Comparison of ENCODE assay signal across 39 mouse cellular contexts in genomic region chr16:58635866-58636265, GRCm38 (mm10). TPM values are rescaled to one million over a fixed set of nuclear protein-coding genes. Genes with fewer than 3 reads are reported as not detected.
"Had no signal": no experiment of that assay in that cellular context is flagged by ENCODE, and none has a peak within 500 bp of the region (broad histone marks: within the 10 kb centered on the region; RNA-seq: fewer than 3 reads in every experiment).

No protein-coding gene starts in this region.

- H3K9me3 ChIP-seq: heart, embryonic 13.5 days; heart, embryonic 15.5 days; intestine, embryonic 15.5 days; limb, embryonic 10.5 days; limb, embryonic 12.5 days; liver, embryonic 13.5 days; liver, embryonic 15.5 days had no signal

- H3K4me1 ChIP-seq: heart, embryonic 15.5 days; intestine, embryonic 15.5 days had no signal

- DNase-seq: gastrocnemius, postnatal 14 days; gastrocnemius, postnatal 36 days; heart, adult 18-20 months; kidney, adult 18-20 months; kidney, adult 8-10 months; kidney, postnatal 10 days; kidney, postnatal 25 days; kidney, postnatal 4 days; liver; liver, embryonic 13.5 days had no signal

- H3K4me3 ChIP-seq: heart, embryonic 13.5 days; heart, embryonic 15.5 days; intestine, embryonic 15.5 days; layer of hippocampus, adult 2 months; limb, embryonic 10.5 days; limb, embryonic 12.5 days; liver, embryonic 13.5 days; liver, embryonic 15.5 days had no signal

- H3K9ac ChIP-seq: heart, embryonic 13.5 days; heart, embryonic 15.5 days; hindbrain, embryonic 14.5 days; intestine, embryonic 15.5 days; limb, embryonic 12.5 days; liver, embryonic 13.5 days; liver, embryonic 15.5 days had no signal

- H3K27me3 ChIP-seq: heart, embryonic 13.5 days; heart, embryonic 15.5 days; intestine, embryonic 15.5 days; limb, embryonic 12.5 days; liver, embryonic 13.5 days; liver, embryonic 15.5 days had no signal

- H3K36me3 ChIP-seq: heart, embryonic 13.5 days; heart, embryonic 15.5 days; intestine, embryonic 15.5 days; limb, embryonic 10.5 days; limb, embryonic 12.5 days; liver, embryonic 13.5 days; liver, embryonic 15.5 days had no signal

- H3K27ac ChIP-seq: heart, embryonic 13.5 days; heart, embryonic 15.5 days; hindbrain, embryonic 14.5 days; intestine, embryonic 15.5 days; layer of hippocampus, adult 2 months; limb, embryonic 10.5 days; limb, embryonic 12.5 days; liver, embryonic 13.5 days; liver, embryonic 15.5 days had no signal

RNA-seq across cellular contexts. Expression of gene E330017A01Rik, which starts 2.7 kb away (rescaled TPM):
- total RNA-seq: gastrocnemius, adult 18-20 months; gastrocnemius, adult 8-10 months; gastrocnemius, postnatal 14 days; gastrocnemius, postnatal 36 days; heart, adult 18-20 months; heart, adult 8-10 months; heart, postnatal 25 days; hematopoietic stem cell, adult 5-6 weeks; layer of hippocampus, adult 2 months; layer of hippocampus, postnatal 10 days; layer of hippocampus, postnatal 25 days; left cerebral cortex, adult 8-10 months; left cerebral cortex, postnatal 14 days; left cerebral cortex, postnatal 36 days had no signal
- polyA plus RNA-seq: gonadal fat pad, adult 2 months; heart, embryonic 11.5 days; heart, embryonic 13.5 days; heart, embryonic 15.5 days; heart, postnatal 0 days; hindbrain, embryonic 11.5 days; hindbrain, embryonic 14.5 days; hindbrain, embryonic 16.5 days; inflammation-experienced regulatory T-cells, adult 6 months; intestine, embryonic 15.5 days; intestine, postnatal 0 days; kidney, embryonic 16.5 days; limb, embryonic 10.5 days; limb, embryonic 12.5 days; limb, embryonic 14.5 days; liver, embryonic 11.5 days; liver, embryonic 13.5 days; liver, embryonic 15.5 days had no signal

RNA-seq across cellular contexts. Expression of gene Gm813, which starts 19.1 kb away (rescaled TPM):
- total RNA-seq: gastrocnemius, adult 18-20 months; gastrocnemius, adult 8-10 months; gastrocnemius, postnatal 14 days; gastrocnemius, postnatal 36 days; heart, adult 18-20 months; heart, adult 8-10 months; heart, postnatal 25 days; hematopoietic stem cell, adult 5-6 weeks; layer of hippocampus, adult 2 months; layer of hippocampus, postnatal 10 days; layer of hippocampus, postnatal 25 days; left cerebral cortex, adult 8-10 months; left cerebral cortex, postnatal 14 days; left cerebral cortex, postnatal 36 days had no signal
- polyA plus RNA-seq: gonadal fat pad, adult 2 months; heart, embryonic 11.5 days; heart, embryonic 13.5 days; heart, embryonic 15.5 days; heart, postnatal 0 days; hindbrain, embryonic 11.5 days; hindbrain, embryonic 14.5 days; hindbrain, embryonic 16.5 days; inflammation-experienced regulatory T-cells, adult 6 months; intestine, embryonic 15.5 days; intestine, postnatal 0 days; kidney, embryonic 14.5 days; kidney, embryonic 16.5 days; limb, embryonic 10.5 days; limb, embryonic 12.5 days; limb, embryonic 14.5 days; liver, embryonic 11.5 days; liver, embryonic 13.5 days; liver, embryonic 15.5 days had no signal
